27 mouse cellular contexts compared by ENCODE assay signal in genomic region chr13:54420226-54420625, GRCm38 (mm10). TPM values are rescaled to one million over a fixed set of nuclear protein-coding genes. Genes with fewer than 3 reads are reported as not detected.
"Had no signal": no experiment of that assay in that cellular context is flagged by ENCODE, and none has a peak within 500 bp of the region (broad histone marks: within the 10 kb centered on the region; RNA-seq: fewer than 3 reads in every experiment).

No protein-coding gene starts in this region.

- H3K4me3 ChIP-seq: embryonic facial prominence, embryonic 10.5 days; embryonic facial prominence, embryonic 12.5 days; embryonic facial prominence, embryonic 13.5 days; embryonic facial prominence, embryonic 15.5 days; erythroblast, embryonic 14.5 days; forebrain, embryonic 10.5 days; forebrain, embryonic 12.5 days; forebrain, embryonic 13.5 days; forebrain, embryonic 15.5 days; gastrocnemius, adult 2 months; heart, adult 2 months had no signal

- H3K9me3 ChIP-seq: embryonic facial prominence, embryonic 12.5 days; embryonic facial prominence, embryonic 13.5 days; embryonic facial prominence, embryonic 15.5 days; forebrain, embryonic 12.5 days; forebrain, embryonic 15.5 days had no signal

- H3K36me3 ChIP-seq: embryonic facial prominence, embryonic 10.5 days; embryonic facial prominence, embryonic 12.5 days; embryonic facial prominence, embryonic 13.5 days; embryonic facial prominence, embryonic 15.5 days; forebrain, embryonic 10.5 days; forebrain, embryonic 12.5 days; forebrain, embryonic 15.5 days had no signal

- DNase-seq: cerebellum, adult 2 months; cerebellum, adult 8-10 months; cerebellum, adult 9-10 months; cerebellum, adult 9-11 months; cerebellum, postnatal 10 days; cerebellum, postnatal 14 days; cerebellum, postnatal 25 days; cerebellum, postnatal 36 days; embryo, embryonic 11 days; forebrain, postnatal 0 days; gastrocnemius, adult 2 months; gastrocnemius, postnatal 10 days; gastrocnemius, postnatal 14 days; gastrocnemius, postnatal 25 days; gastrocnemius, postnatal 36 days; heart, adult 18-20 months; heart, adult 2 months had no signal

- H3K27ac ChIP-seq: embryonic facial prominence, embryonic 10.5 days; embryonic facial prominence, embryonic 12.5 days; embryonic facial prominence, embryonic 13.5 days; embryonic facial prominence, embryonic 15.5 days; forebrain, embryonic 10.5 days; forebrain, embryonic 12.5 days; forebrain, embryonic 13.5 days; forebrain, embryonic 15.5 days; gastrocnemius, adult 2 months; heart, adult 2 months had no signal

- H3K27me3 ChIP-seq: embryonic facial prominence, embryonic 12.5 days; embryonic facial prominence, embryonic 13.5 days; embryonic facial prominence, embryonic 15.5 days; forebrain, embryonic 12.5 days; forebrain, embryonic 13.5 days; forebrain, embryonic 15.5 days had no signal

RNA-seq across cellular contexts. Expression of gene Cplx2, which starts 49.1 kb away (rescaled TPM):
- total RNA-seq: granulocyte monocyte progenitor cell, adult 5-6 weeks had no signal
